Mouse (Mus musculus): ENCODE results near the gene Lrmp. TPM values are rescaled to one million over a fixed set of nuclear protein-coding genes. Genes with fewer than 3 reads are reported as not detected.
A peak's percentile ranks its signal among the peaks of the same experiment; 100 is the strongest.
"Not testable (repeated sequence)": the region's sequence is repeated elsewhere in the genome, so short reads cannot be mapped to it uniquely, and the experiment has no call there.

The Lrmp gene
- polyA plus RNA-seq (2012; rRNA removed): 3.2 and 5.2 TPM in 2 replicates

DNA sequence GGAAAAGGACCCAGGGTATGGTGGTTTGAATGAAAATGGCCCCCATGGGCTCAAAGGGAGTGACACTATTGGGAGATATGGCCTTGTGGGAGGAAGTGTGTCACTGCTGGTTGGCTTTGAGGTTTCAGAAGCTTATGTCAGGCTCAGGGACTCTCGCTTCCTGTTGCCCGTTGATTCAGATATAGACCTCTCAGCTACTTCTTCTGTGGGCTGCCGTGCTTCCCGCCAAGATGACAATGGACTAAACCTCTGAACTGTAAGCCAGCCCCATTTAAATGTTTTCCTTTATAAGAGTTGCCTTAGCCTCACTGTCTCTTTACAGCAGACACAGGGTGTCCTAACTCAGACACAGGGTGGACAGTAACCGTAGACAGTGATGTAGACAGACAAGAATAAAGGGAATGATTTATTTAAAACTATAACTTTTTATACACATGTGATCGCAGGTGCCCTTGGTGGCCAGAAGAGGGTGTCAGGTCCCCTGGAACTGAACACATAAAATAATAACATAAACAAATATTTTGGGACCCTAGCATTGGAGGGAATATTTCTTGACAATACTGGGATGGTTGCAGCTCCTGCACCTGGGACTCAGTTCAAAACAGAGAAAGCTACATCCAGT is at the start of gene Lrmp:
Gene Lrmp, plus strand, starts transcription at position 178 of the 622 bp plus-strand sequence.
- DNase-seq (ENCODE audit: extremely low spot score in 1 of 2, low spot score in 1 of 2): no peak

- no peak for DNase-seq (ENCODE audit: extremely low spot score in 1 of 2, low spot score in 1 of 2)
Measured at GRCm38 (mm10) chr6:145066416-145066815, 49.0 kb upstream of the Lrmp start.

GRCm38 (mm10) chr6:145067679-145068078 is 47.8 kb upstream of the Lrmp start:
- DNase-seq (ENCODE audit: extremely low spot score in 1 of 2, low spot score in 1 of 2): no peak

GRCm38 (mm10) chr6:145069397-145069796 is 46.1 kb upstream of the Lrmp start:
- DNase-seq (ENCODE audit: extremely low spot score in 1 of 2, low spot score in 1 of 2): no peak

DNA sequence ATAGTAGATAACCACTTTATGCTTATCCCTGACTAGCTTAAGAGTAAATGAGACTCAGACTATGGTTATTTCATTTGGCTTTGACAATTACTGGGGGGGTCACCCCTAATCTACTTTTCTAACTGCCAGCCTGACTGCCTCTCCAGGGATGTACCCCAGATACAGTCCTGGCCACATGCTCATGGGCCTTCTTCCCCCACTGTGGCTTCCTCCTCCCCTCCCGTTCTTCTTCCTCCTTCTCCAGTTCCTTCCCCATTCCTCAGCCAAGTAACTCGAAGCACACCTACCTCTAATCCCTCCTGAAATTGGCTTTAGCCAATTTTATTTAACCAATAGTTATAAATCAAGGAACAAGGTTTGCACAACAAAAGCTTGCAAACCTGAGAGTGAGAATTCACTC is 45.5 kb upstream of the Lrmp start:
- no peak for DNase-seq (ENCODE audit: extremely low spot score in 1 of 2, low spot score in 1 of 2)

- no peak for DNase-seq (ENCODE audit: extremely low spot score in 1 of 2, low spot score in 1 of 2)
Measured at GRCm38 (mm10) chr6:145074461-145074860, 41.0 kb upstream of the Lrmp start.

DNA sequence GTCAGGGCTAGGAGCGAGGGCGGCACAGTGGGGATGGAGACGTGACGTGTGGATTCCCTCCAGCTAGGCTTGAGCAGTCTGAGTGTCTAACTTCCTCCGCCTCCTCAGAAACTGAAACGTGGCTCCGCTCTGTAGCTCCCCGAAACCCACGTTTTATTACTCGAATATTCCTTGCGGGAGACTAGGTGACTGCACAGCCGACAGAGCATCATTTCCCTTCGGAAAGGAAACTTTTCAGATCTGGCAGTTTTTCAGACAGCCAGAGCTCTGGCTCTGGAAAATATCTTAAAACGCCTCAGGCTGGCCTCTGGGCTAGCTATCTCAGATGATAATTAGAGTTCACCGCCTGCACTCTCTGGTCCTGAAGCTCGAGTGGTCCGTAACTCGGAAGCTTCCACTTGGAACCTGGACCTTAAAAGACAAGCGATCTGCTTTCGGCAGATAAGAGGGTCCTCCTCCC is 40.3 kb upstream of the Lrmp start:
- DNase-seq (ENCODE audit: extremely low spot score in 1 of 2, low spot score in 1 of 2): peak in 1 of 2 experiments; percentile 71

- DNase-seq (ENCODE audit: extremely low spot score in 1 of 2, low spot score in 1 of 2): peak in 1 of 2 experiments; percentile 21
Measured at GRCm38 (mm10) chr6:145075548-145076224, 39.8 kb upstream of the Lrmp start, which contains the start of gene Bcat1. TSS of gene Bcat1 (minus strand) at chr6:145076184.

GRCm38 (mm10) chr6:145076286-145076685 is 39.2 kb upstream of the Lrmp start:
- no peak for DNase-seq (ENCODE audit: extremely low spot score in 1 of 2, low spot score in 1 of 2)

DNA sequence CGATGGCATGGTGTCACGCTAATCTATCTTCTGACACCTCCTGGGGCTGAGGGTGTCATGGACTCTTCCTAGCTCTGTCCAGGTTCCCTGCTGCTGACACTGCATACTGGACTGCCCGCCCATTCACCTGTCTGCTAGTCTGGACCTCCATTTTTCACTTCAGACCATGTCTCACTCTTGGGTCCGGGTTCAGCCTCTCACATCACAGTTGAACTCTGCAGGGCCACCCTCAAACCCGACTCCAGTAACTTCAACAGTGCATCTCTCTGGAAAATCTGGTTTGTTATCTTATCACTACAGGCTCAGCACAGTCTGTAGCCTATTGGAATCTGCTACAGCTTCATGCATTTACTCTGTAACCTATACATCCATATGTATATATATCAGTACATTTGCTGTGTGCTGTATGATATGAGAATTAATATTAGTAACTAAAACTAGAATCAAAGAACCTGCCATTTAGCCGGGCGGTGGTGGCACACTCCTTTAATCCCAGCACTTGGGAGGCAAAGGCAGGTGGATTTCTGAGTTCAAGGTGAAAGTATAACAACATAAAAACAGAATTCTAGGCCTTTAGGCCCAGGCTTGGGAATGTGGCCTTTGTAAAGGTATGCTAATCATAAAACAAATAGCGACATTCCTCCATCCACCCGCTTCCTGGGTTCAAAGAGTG is 36.2 kb upstream of the Lrmp start:
- DNase-seq (ENCODE audit: extremely low spot score in 1 of 2, low spot score in 1 of 2): no peak

- no peak for DNase-seq (ENCODE audit: extremely low spot score in 1 of 2, low spot score in 1 of 2)
Measured at GRCm38 (mm10) chr6:145081721-145082120, 33.7 kb upstream of the Lrmp start.

- no peak for DNase-seq (ENCODE audit: extremely low spot score in 1 of 2, low spot score in 1 of 2)
Measured at GRCm38 (mm10) chr6:145084343-145085117, 30.9 kb upstream of the Lrmp start.

- peak in 1 of 2 experiments; percentile 43 for DNase-seq (ENCODE audit: extremely low spot score in 1 of 2, low spot score in 1 of 2)
Measured at GRCm38 (mm10) chr6:145088451-145089113, 26.9 kb upstream of the Lrmp start.

- DNase-seq (ENCODE audit: extremely low spot score in 1 of 2, low spot score in 1 of 2): no peak
Measured at GRCm38 (mm10) chr6:145089373-145089772, 26.1 kb upstream of the Lrmp start.

DNA sequence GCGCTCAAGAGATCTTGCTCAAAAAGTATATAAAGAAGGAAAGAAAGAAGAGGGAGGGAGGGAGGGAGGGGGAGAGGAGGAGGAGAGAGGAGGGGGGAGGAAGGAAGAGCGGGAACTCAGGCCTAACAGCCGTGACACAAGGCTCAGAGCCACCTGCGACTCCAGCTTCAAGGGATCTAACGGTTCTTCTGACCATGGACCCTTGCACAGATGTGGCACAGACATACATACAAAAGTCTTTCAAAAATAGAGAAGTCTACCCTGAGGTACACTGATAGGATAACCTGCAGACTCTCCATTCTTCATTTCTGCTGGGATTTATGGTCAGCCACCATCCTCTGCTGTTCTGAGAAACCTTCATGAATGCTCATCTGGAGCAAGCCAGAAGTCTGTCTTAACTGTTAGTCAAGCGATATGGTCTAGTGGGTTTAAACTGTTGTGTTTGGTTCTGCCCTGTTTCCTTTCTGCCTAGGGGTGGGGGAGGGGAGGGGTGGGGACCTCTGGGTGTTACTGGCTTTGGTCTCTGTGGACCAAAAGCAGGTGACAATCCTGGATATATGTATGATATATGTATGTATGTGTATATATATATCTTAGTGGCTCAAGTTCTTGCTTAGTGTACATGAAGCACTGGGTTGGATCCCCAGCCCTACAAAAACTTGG is 25.1 kb upstream of the Lrmp start:
- DNase-seq (ENCODE audit: extremely low spot score in 1 of 2, low spot score in 1 of 2): no peak

- no peak for DNase-seq (ENCODE audit: extremely low spot score in 1 of 2, low spot score in 1 of 2)
Measured at GRCm38 (mm10) chr6:145090928-145091327, 24.5 kb upstream of the Lrmp start.

DNA sequence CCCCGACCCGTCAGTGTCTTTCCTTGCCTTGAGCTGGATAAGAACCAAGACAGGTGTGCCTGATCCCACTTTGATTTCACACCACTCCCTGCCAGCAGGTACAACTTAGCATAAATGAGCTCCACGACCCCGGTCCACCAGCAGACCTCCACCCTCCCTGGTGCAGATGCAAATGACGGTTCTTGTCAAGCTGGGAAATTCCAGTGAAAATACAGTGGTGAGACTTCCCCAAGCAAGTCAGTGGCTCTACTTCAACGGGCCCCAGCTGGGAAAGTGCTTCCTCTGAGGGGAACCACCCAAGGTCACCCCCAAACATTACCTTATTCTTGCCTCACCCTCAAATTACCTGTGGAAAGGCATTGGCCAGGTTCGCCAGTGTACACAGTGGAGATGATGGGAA is 23.5 kb upstream of the Lrmp start:
- DNase-seq (ENCODE audit: extremely low spot score in 1 of 2, low spot score in 1 of 2): no peak

DNA sequence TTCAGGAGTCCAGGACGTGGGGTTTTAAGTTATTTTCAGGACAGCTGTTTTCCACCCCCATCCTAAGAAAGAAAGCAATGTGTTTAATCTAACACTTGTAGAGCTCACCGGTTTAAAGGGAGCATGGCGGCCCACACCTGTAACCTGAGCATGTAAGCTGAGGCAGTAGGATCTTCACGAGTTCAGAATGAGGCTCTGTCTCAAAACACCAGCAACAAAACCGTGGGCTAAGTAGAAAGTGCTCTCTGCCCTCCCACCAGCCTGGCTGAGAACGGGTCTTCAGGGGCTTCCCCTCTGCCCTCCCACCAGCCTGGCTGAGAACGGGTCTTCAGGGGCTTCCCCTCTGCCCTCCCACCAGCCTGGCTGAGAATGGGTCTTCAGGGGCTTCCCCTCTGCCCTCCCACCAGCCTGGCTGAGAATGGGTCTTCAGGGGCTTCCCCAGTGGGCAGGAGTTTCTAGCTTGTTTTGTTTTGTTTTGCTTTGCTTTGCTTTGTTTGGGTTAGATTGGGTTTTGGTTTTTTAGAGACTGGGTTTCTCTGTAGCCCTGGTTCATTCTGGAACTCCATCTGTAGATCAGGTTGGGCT is 22.3 kb upstream of the Lrmp start:
- not testable (repeated sequence) for DNase-seq (ENCODE audit: extremely low spot score in 1 of 2, low spot score in 1 of 2)

DNA sequence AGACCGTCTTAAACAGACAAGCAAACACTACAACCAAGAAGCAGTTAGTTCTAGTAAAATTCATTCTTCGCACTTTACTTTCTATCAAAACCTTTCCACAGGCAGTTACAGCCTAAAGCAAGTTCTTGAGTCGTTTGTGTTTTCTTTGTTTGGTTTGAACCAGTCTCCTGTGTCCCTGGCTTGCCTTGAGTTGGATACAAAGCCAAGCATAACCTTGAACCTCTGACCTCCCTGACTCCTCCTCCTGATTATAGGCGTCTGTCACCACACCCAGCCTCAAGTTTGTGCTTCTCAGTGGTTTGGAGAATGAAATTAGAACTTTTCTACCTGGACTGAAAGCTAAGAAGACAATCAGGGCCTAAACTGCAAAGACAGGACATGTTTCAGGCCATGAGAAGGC is 21.0 kb upstream of the Lrmp start:
- DNase-seq (ENCODE audit: extremely low spot score in 1 of 2, low spot score in 1 of 2): no peak

Measured in frontal cortex, adult 2 months (tissue).